Mouse (Mus musculus) kidney, embryonic 15.5 days (tissue): ENCODE measurements around the gene Megf9. TPM values are rescaled to one million over a fixed set of nuclear protein-coding genes. Genes with fewer than 3 reads are reported as not detected.

Experiments
- ATAC-seq: fragments of 200-750 bp; cut with Nextera tagmentation; replicated peaks from 2 replicates; pipeline ENCODE4 v1.8.0; 2017; ENCODE audit warnings: moderate TSS enrichment; ENCODE audit not compliant: low FRiP score
- H3K27ac ChIP-seq: fragments of 300-500 bp; sonication (generic); 2 replicates; pipeline ENCODE4 v1.5.1; 2015; ENCODE audit warnings: mild to moderate bottlenecking, inconsistent platforms
- H3K27me3 ChIP-seq: fragments of 300-500 bp; sonication (generic); 2 replicates; pipeline ENCODE4 v1.6.1; 2015; ENCODE audit warnings: inconsistent platforms
- H3K36me3 ChIP-seq: fragments of 300-500 bp; sonication (generic); 2 replicates; pipeline ENCODE4 v1.6.1; 2015; ENCODE audit warnings: inconsistent platforms
- H3K4me1 ChIP-seq: fragments of 300-500 bp; sonication (generic); 2 replicates; pipeline ENCODE4 v1.6.1; 2015; ENCODE audit warnings: inconsistent platforms
- H3K4me2 ChIP-seq: fragments of 300-500 bp; sonication (generic); 2 replicates; pipeline ENCODE4 v1.6.1; 2015; ENCODE audit warnings: moderate library complexity, mild to moderate bottlenecking, inconsistent platforms
- H3K4me3 ChIP-seq: fragments of 300-500 bp; sonication (generic); replicated peaks from 2 replicates; pipeline ENCODE4 v1.5.1; 2015; ENCODE audit warnings: mild to moderate bottlenecking, inconsistent platforms
- H3K9ac ChIP-seq: fragments of 300-500 bp; sonication (generic); 2 replicates; pipeline ENCODE4 v1.6.1; 2015; ENCODE audit warnings: mild to moderate bottlenecking, inconsistent platforms
- H3K9me3 ChIP-seq: fragments of 300-500 bp; sonication (generic); replicated peaks from 2 replicates; pipeline ENCODE4 v1.6.1; 2016; ENCODE audit warnings: inconsistent platforms
- WGBS: fragments of 180-500 bp; shearing (Covaris S2); methylation state at CpG from one replicate; pipeline ENCODE4 v1.1.7; 2015; ENCODE audit warnings: mixed read lengths; 5-methylcytosine and 5-hydroxymethylcytosine counted together
- polyA plus RNA-seq: library from polyadenylated mRNA; unstranded; fragments of >200 nt; fragmentation: Nextera tagmentation; extraction: Ambion mirVana; gene quantifications from 2 replicates; pipeline ENCODE4 v1.2.1, GENCODE M21; 2015

Gene Megf9
- polyA plus RNA-seq, 1 experiment from 2014 or later, result 13.6 TPM

GRCm38 (mm10) chr4:70516289-70516688 is 18.5 kb downstream of the Megf9 start:
- no peak overlapping the region for H3K4me3 ChIP-seq
- H3K4me1 ChIP-seq, result no peaks in the 10 kb centered on the region
- H3K4me2 ChIP-seq, result no peak overlapping the region
- H3K27ac ChIP-seq, result no peak overlapping the region
- no peak overlapping the region for H3K9ac ChIP-seq
- H3K36me3 ChIP-seq, result no peaks in the 10 kb centered on the region
- 83% methylated on average over 6 of the region's 6 CpGs for WGBS
- H3K9me3 ChIP-seq, result no peaks in the 10 kb centered on the region
- H3K27me3 ChIP-seq, result no peaks in the 10 kb centered on the region
- ATAC-seq, result no peak

DNA sequence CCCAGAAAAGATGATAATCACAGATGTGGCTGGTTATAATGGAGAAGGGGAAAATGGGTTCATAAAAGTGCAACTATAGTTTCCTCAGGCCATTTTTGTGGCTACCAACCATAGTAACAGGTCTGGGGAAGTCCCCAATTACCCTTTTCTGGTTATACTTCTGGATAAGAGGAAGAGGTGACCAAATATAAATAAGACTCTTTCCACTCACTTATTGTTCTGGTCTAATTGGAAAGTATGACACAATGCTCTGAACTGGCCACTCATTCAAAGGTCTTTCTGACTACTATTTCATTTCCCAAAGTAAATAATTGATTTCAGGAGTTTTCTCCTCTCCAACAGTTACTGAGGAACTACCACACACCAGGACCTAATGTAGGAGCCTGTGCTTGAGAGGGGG is 19.3 kb downstream of the Megf9 start:
- Histone ChIP-seq H3K4me1 (no peaks in the 10 kb centered on the region), H3K4me3 (no peak overlapping the region), H3K4me2 (no peak overlapping the region), H3K27me3 (no peaks in the 10 kb centered on the region), H3K9ac (no peak overlapping the region), H3K36me3 (no peaks in the 10 kb centered on the region), H3K9me3 (no peaks in the 10 kb centered on the region), H3K27ac (no peak overlapping the region)
- no peak for ATAC-seq

- Histone ChIP-seq H3K4me3 (no peak overlapping the region), H3K9me3 (no peaks in the 10 kb centered on the region), H3K27ac (no peak overlapping the region), H3K4me1 (no peaks in the 10 kb centered on the region), H3K9ac (no peak overlapping the region), H3K36me3 (no peaks in the 10 kb centered on the region), H3K4me2 (no peak overlapping the region), H3K27me3 (no peaks in the 10 kb centered on the region)
- 88% methylated on average over 2 of the region's 2 CpGs for WGBS
- no peak for ATAC-seq
These were observed 24.8 kb downstream of the Megf9 start for GRCm38 (mm10) chr4:70509987-70510386.

DNA sequence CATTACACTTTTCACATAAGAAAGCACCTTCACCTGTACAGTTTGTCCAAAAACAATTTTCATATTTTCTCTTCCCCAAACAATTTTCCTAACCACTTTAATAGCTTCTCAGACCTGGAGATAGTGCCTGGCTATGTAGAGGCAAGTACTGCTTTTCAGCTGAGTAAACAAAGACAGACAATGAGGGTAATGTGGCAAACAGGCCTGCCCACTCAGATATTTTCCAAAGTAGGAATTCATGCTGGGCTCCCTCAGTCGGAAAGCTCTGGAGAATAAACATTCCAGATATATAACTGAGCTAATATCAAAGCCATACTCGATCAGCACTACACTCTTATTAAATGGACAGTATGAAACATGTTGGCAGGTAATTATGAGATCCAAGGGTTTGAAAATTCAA is 25.2 kb downstream of the Megf9 start:
- Histone ChIP-seq H3K9ac (no peak overlapping the region), H3K4me2 (no peak overlapping the region), H3K27me3 (no peaks in the 10 kb centered on the region), H3K9me3 (no peaks in the 10 kb centered on the region), H3K36me3 (no peaks in the 10 kb centered on the region), H3K4me1 (no peaks in the 10 kb centered on the region), H3K27ac (no peak overlapping the region), H3K4me3 (no peak overlapping the region)
- 38% methylated on average over 2 of the region's 2 CpGs for WGBS
- ATAC-seq, result no peak

- Histone ChIP-seq H3K27me3 (no peaks in the 10 kb centered on the region), H3K4me3 (no peak overlapping the region), H3K9me3 (no peaks in the 10 kb centered on the region), H3K27ac (no peak overlapping the region), H3K36me3 (no peaks in the 10 kb centered on the region), H3K4me1 (no peaks in the 10 kb centered on the region), H3K4me2 (no peak overlapping the region), H3K9ac (no peak overlapping the region)
- 95% methylated on average over 1 of the region's 1 CpGs for WGBS
- no peak for ATAC-seq
These were observed 26.6 kb downstream of the Megf9 start for GRCm38 (mm10) chr4:70508207-70508606.

- no peak for ATAC-seq
- no peak overlapping the region for H3K27ac ChIP-seq
- H3K4me3 ChIP-seq, result no peak overlapping the region
- no peaks in the 10 kb centered on the region for H3K27me3 ChIP-seq
- H3K4me1 ChIP-seq, result no peaks in the 10 kb centered on the region
- no peaks in the 10 kb centered on the region for H3K36me3 ChIP-seq
- no peaks in the 10 kb centered on the region for H3K9me3 ChIP-seq
- WGBS, result 91% methylated on average over 3 of the region's 3 CpGs
- H3K4me2 ChIP-seq, result no peak overlapping the region
- H3K9ac ChIP-seq, result no peak overlapping the region
These were observed 28.8 kb downstream of the Megf9 start for GRCm38 (mm10) chr4:70505951-70506350.

DNA sequence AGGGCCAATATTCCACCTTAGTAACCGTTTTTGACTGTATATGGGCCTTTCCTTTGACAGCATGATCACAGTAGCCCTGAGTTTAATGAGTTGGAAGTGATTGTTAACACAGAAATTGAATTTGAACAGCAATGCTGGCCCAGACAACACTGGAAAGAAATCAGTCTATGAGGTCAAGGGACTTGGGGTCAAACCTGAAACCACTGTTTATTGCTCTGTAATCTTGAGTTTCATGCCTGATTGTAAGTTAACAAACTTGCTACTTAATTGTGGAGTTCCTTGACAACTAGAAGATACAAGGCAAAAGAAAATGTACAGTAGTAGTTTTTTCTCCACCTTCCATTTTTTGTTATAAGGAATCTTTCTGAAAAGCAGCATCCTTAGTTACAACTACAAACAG is 31.0 kb downstream of the Megf9 start:
- no peaks in the 10 kb centered on the region for H3K27me3 ChIP-seq
- 47% methylated on average over 1 of the region's 1 CpGs for WGBS
- no peak overlapping the region for H3K9ac ChIP-seq
- H3K9me3 ChIP-seq, result no peaks in the 10 kb centered on the region
- H3K27ac ChIP-seq, result no peak overlapping the region
- no peaks in the 10 kb centered on the region for H3K36me3 ChIP-seq
- H3K4me2 ChIP-seq, result no peak overlapping the region
- H3K4me1 ChIP-seq, result no peaks in the 10 kb centered on the region
- H3K4me3 ChIP-seq, result no peak overlapping the region
- no peak for ATAC-seq

- 89% methylated on average over 3 of the region's 3 CpGs for WGBS
These were observed 35.5 kb downstream of the Megf9 start for GRCm38 (mm10) chr4:70499285-70499684.

DNA sequence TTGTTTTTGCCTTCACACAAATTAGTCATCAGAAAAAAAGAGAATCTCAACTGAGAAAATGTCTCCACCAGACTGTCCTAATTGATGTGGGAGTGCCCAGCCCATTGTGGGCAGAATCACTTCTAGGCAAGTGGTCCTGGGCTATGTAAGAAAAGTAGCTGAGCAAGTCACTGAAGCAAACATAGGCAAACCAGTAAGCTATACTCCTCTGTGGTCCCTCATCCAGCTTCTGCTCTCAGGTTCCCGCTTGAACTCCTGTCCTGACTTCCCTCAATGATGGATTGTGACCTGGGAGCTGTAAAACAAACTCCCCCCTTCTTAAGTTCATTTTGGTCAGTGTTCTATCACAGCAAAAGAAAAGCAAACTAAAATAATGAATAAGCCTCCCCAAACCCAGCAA is 37.8 kb downstream of the Megf9 start:
- Histone ChIP-seq H3K4me1 (no peaks in the 10 kb centered on the region), H3K4me2 (no peak overlapping the region), H3K9me3 (no peaks in the 10 kb centered on the region), H3K4me3 (no peak overlapping the region), H3K36me3 (no peaks in the 10 kb centered on the region), H3K27ac (no peak overlapping the region), H3K27me3 (no peaks in the 10 kb centered on the region), H3K9ac (no peak overlapping the region)
- WGBS, result 26% methylated on average over 1 of the region's 1 CpGs
- ATAC-seq, result peak; percentile 92

More at GRCm38 (mm10) chr4:70499285-70499684, 35.5 kb downstream of the Megf9 start:
- Histone ChIP-seq H3K36me3 (no peaks in the 10 kb centered on the region), H3K27ac (no peak overlapping the region), H3K4me2 (no peak overlapping the region), H3K9me3 (no peaks in the 10 kb centered on the region), H3K27me3 (no peaks in the 10 kb centered on the region), H3K9ac (no peak overlapping the region), H3K4me1 (no peaks in the 10 kb centered on the region), H3K4me3 (no peak overlapping the region)
- no peak for ATAC-seq

GRCm38 (mm10) chr4:70489792-70490191 is 45.0 kb downstream of the Megf9 start:
- Histone ChIP-seq H3K27me3 (no peaks in the 10 kb centered on the region), H3K9me3 (no peaks in the 10 kb centered on the region), H3K4me2 (0 out of 2 replicates have a peak overlapping the region, but pooled peaks have one; percentile 27), H3K4me1 (peaks cover 15% of the 10 kb centered on the region), H3K36me3 (no peaks in the 10 kb centered on the region), H3K4me3 (no peak overlapping the region), H3K9ac (no peak overlapping the region), H3K27ac (peak overlapping the region; percentile 79)
- peak; percentile 80 for ATAC-seq
- 16% methylated on average over 2 of the region's 2 CpGs for WGBS

DNA sequence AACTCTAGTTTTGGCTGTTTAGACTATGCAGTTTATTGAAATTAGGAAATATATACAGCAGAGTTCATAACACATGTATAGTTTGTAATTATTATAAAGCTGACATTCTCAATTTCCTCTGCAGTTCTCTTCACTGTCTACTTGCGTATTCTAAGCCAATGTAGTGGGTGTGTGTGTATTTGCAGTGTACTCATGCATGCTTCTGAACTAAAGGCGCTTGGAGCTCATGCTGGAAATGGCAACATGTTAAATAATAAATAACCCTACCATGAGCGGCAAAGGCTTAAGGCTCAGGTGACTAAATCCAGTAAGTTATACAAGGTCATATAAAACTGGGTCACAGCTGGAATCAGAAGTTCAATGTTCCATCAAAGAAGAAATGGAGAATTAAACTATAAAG is 46.4 kb downstream of the Megf9 start:
- H3K9ac ChIP-seq, result no peak overlapping the region
- no peak overlapping the region for H3K4me2 ChIP-seq
- WGBS, result 54% methylated on average over 3 of the region's 3 CpGs
- no peaks in the 10 kb centered on the region for H3K27me3 ChIP-seq
- H3K27ac ChIP-seq, result 0 out of 2 replicates have a peak overlapping the region, but pooled peaks have one; percentile 54
- no peaks in the 10 kb centered on the region for H3K9me3 ChIP-seq
- H3K36me3 ChIP-seq, result no peaks in the 10 kb centered on the region
- peaks cover 15% of the 10 kb centered on the region for H3K4me1 ChIP-seq
- ATAC-seq, result 0 out of 2 replicates have a peak, but pooled peaks have one; percentile 55
- H3K4me3 ChIP-seq, result no peak overlapping the region

DNA sequence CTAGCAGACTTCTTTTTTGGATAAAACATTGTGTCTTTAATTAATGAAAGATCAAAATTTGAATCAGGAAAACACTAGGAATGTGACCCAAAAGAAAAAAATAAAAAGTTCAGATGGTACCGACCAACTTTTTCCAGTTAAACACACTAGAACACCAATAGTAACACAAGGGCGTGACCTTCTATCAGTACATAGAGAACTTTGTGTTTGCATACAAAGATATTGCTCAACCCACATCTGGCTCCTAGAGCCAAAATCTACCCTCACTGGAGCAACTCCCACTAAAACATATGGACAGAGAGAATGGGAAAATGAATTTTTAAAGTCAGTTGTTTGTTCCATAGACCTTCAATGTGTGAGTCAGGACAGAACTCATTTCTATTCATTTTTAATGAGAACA is 50.7 kb downstream of the Megf9 start:
- no peak overlapping the region for H3K27ac ChIP-seq
- no peak overlapping the region for H3K4me2 ChIP-seq
- 93% methylated on average over 2 of the region's 2 CpGs for WGBS
- H3K9me3 ChIP-seq, result no peaks in the 10 kb centered on the region
- no peak for ATAC-seq
- no peak overlapping the region for H3K9ac ChIP-seq
- peaks cover 8% of the 10 kb centered on the region; the same call in 1 of the 2 replicates for H3K4me1 ChIP-seq
- H3K36me3 ChIP-seq, result no peaks in the 10 kb centered on the region
- H3K27me3 ChIP-seq, result no peaks in the 10 kb centered on the region
- no peak overlapping the region for H3K4me3 ChIP-seq

DNA sequence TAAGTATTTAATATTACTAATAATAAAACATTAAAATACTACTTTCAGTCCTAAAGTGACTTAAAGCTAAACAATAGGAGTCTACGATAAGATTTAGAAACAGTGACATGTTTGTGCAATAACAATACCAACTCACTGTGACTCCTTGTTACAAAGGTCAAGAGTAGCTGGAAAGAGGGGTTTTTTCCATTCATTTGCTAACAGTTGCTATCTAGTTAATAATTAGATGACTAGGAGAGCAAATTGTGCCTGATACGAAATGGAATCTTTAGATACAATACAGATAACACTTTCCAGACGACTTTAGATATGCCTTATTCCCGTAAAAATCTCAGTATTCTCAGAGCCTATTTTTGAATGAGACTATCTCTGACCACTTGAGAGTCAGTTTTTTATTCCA is 52.9 kb downstream of the Megf9 start:
- Histone ChIP-seq H3K9ac (no peak overlapping the region), H3K27me3 (no peaks in the 10 kb centered on the region), H3K27ac (no peak overlapping the region), H3K4me1 (no peaks in the 10 kb centered on the region), H3K4me2 (no peak overlapping the region), H3K4me3 (no peak overlapping the region), H3K36me3 (no peaks in the 10 kb centered on the region), H3K9me3 (no peaks in the 10 kb centered on the region)
- no peak for ATAC-seq
- 73% methylated on average over 4 of the region's 4 CpGs for WGBS
